Mouse (Mus musculus): Measurements from ENCODE around the gene B3galt1. TPM values are rescaled to one million over a fixed set of nuclear protein-coding genes. Genes with fewer than 3 reads are reported as not detected.

Gene B3galt1
- total and polyA plus RNA-seq, 3 experiments: not detected

- TF ChIP-seq ZNF384 (IDR thresholded peaks at IDR 0.05; ENCODE audit: low read depth, low read length) (no peak), ETS1 (IDR thresholded peaks at IDR 0.05; ENCODE audit: low read depth, low read length) (no peak), BHLHE40 (IDR thresholded peaks at IDR 0.05; ENCODE audit: borderline replicate concordance, low read depth, low read length) (no peak)
- Histone ChIP-seq H3K27ac (ENCODE audit: control insufficient read depth, low read depth, low read length) (no peak overlapping the region), H3K36me3 (ENCODE audit: control insufficient read depth in 1 of 2, insufficient read depth in 2 of 2, low read length in 2 of 2) (no peaks in the 10 kb centered on the region)
Observed at GRCm38 (mm10) chr2:67816149-67816548, 250.5 kb downstream of the B3galt1 start.

GRCm38 (mm10) chr2:67818014-67818413 is 252.3 kb downstream of the B3galt1 start:
- no peak for TF ChIP-seq E2F4 (IDR thresholded peaks at IDR 0.05; ENCODE audit: borderline replicate concordance, low read depth, low read length)
- no peak for TF ChIP-seq GABPA (IDR thresholded peaks at IDR 0.05; ENCODE audit: low read depth, low read length)
- TF ChIP-seq ZC3H11A (IDR thresholded peaks at IDR 0.05; ENCODE audit: low read depth, low read length): no peak
- TF ChIP-seq ZNF384 (IDR thresholded peaks at IDR 0.05; ENCODE audit: low read depth, low read length): no peak
- no peak for TF ChIP-seq TBP (IDR thresholded peaks at IDR 0.05; ENCODE audit: low read depth, low read length)
- H3K27me3 ChIP-seq (ENCODE audit: control insufficient read depth in 1 of 2, insufficient read depth in 2 of 2, low read length in 2 of 2): no peaks in the 10 kb centered on the region
- no peak overlapping the region for H3K4me3 ChIP-seq (ENCODE audit: control insufficient read depth in 1 of 2, insufficient read depth in 1 of 2, low read depth in 2 of 2, low read length in 2 of 2)
- H3K9ac ChIP-seq (ENCODE audit: control insufficient read depth, low read depth, low read length, poor library complexity, severe bottlenecking): no peak overlapping the region
- H3K79me2 ChIP-seq (ENCODE audit: control insufficient read depth, insufficient read depth, low read length, poor library complexity): no peaks in the 10 kb centered on the region
- DNase-seq (ENCODE audit: low read depth, low spot score): no peak
- no peaks in the 10 kb centered on the region for H3K36me3 ChIP-seq (ENCODE audit: control insufficient read depth in 1 of 2, insufficient read depth in 2 of 2, low read length in 2 of 2)
- H3K9me3 ChIP-seq (replicated peaks; ENCODE audit: insufficient read depth, low read length): no peaks in the 10 kb centered on the region
- no peak overlapping the region for H3K27ac ChIP-seq (ENCODE audit: control insufficient read depth, low read depth, low read length)
- H3K4me1 ChIP-seq (ENCODE audit: control insufficient read depth in 1 of 2, insufficient read depth in 2 of 2, low read length in 2 of 2): no peaks in the 10 kb centered on the region

More at GRCm38 (mm10) chr2:67816149-67816548, 250.5 kb downstream of the B3galt1 start:
- no peak for DNase-seq (ENCODE audit: low read depth, low spot score)
- H3K4me3 ChIP-seq (ENCODE audit: control insufficient read depth in 1 of 2, insufficient read depth in 1 of 2, low read depth in 2 of 2, low read length in 2 of 2): no peak overlapping the region
- no peaks in the 10 kb centered on the region for H3K27me3 ChIP-seq (ENCODE audit: control insufficient read depth in 1 of 2, insufficient read depth in 2 of 2, low read length in 2 of 2)
- H3K9me3 ChIP-seq (replicated peaks; ENCODE audit: insufficient read depth, low read length): no peaks in the 10 kb centered on the region
- H3K4me1 ChIP-seq (ENCODE audit: control insufficient read depth in 1 of 2, insufficient read depth in 2 of 2, low read length in 2 of 2): no peaks in the 10 kb centered on the region
- no peak overlapping the region for H3K9ac ChIP-seq (ENCODE audit: control insufficient read depth, low read depth, low read length, poor library complexity, severe bottlenecking)
- no peaks in the 10 kb centered on the region for H3K79me2 ChIP-seq (ENCODE audit: control insufficient read depth, insufficient read depth, low read length, poor library complexity)

GRCm38 (mm10) chr2:67822360-67822759 is 256.7 kb downstream of the B3galt1 start:
- H3K4me1 ChIP-seq (ENCODE audit: control insufficient read depth in 1 of 2, insufficient read depth in 2 of 2, low read length in 2 of 2): no peaks in the 10 kb centered on the region
- no peaks in the 10 kb centered on the region for H3K27me3 ChIP-seq (ENCODE audit: control insufficient read depth in 1 of 2, insufficient read depth in 2 of 2, low read length in 2 of 2)
- H3K4me3 ChIP-seq (ENCODE audit: control insufficient read depth in 1 of 2, insufficient read depth in 1 of 2, low read depth in 2 of 2, low read length in 2 of 2): no peak overlapping the region
- no peak overlapping the region for H3K9ac ChIP-seq (ENCODE audit: control insufficient read depth, low read depth, low read length, poor library complexity, severe bottlenecking)
- TF ChIP-seq RAD21 (IDR thresholded peaks at IDR 0.05; ENCODE audit: low read depth, low read length) (no peak), ZKSCAN1 (IDR thresholded peaks at IDR 0.05; ENCODE audit: low read depth, low read length) (no peak), JUND (IDR thresholded peaks at IDR 0.05; ENCODE audit: low read depth, low read length) (no peak), POLR2AphosphoS2 (IDR thresholded peaks at IDR 0.05; ENCODE audit: low read length) (no peak), ZC3H11A (IDR thresholded peaks at IDR 0.05; ENCODE audit: low read depth, low read length) (no peak), TCF12 (IDR thresholded peaks at IDR 0.05; ENCODE audit: low read depth, low read length) (no peak), GATA1 (IDR thresholded peaks at IDR 0.05; ENCODE audit: low read depth, low read length) (no peak), MYB (IDR thresholded peaks at IDR 0.05; ENCODE audit: low read depth, low read length) (no peak), KAT2A (conservative IDR thresholded peaks at IDR 0.05; ENCODE audit: low read depth, low read length) (no peak), CTCF (IDR thresholded peaks at IDR 0.05 in 2 of 3, conservative IDR thresholded peaks at IDR 0.05 in 1 of 3; ENCODE audit: control insufficient read depth in 1 of 3, insufficient read depth in 1 of 3, low read depth in 2 of 3, low read length in 3 of 3, poor library complexity in 1 of 3, severe bottlenecking in 1 of 3) (no peak), CHD1 (IDR thresholded peaks at IDR 0.05; ENCODE audit: low read depth, low read length) (no peak), ELF1 (IDR thresholded peaks at IDR 0.05; ENCODE audit: low read depth, low read length) (no peak), TBP (IDR thresholded peaks at IDR 0.05; ENCODE audit: low read depth, low read length) (no peak), MXI1 (IDR thresholded peaks at IDR 0.05; ENCODE audit: low read depth, low read length) (no peak), SIN3A (IDR thresholded peaks at IDR 0.05; ENCODE audit: low read length) (no peak), POLR2AphosphoS5 (IDR thresholded peaks at IDR 0.05; ENCODE audit: borderline replicate concordance, low read depth, low read length) (no peak)
- H3K9me3 ChIP-seq (replicated peaks; ENCODE audit: insufficient read depth, low read length): no peaks in the 10 kb centered on the region
- H3K27ac ChIP-seq (ENCODE audit: control insufficient read depth, low read depth, low read length): no peak overlapping the region
- H3K36me3 ChIP-seq (ENCODE audit: control insufficient read depth in 1 of 2, insufficient read depth in 2 of 2, low read length in 2 of 2): no peaks in the 10 kb centered on the region
- no peaks in the 10 kb centered on the region for H3K79me2 ChIP-seq (ENCODE audit: control insufficient read depth, insufficient read depth, low read length, poor library complexity)
- DNase-seq (ENCODE audit: low read depth, low spot score): no peak

Data from MEL (cell line).